Mouse (Mus musculus) G1E (cell line): Measurements from ENCODE around the gene Il11ra1. TPM values are rescaled to one million over a fixed set of nuclear protein-coding genes. Genes with fewer than 3 reads are reported as not detected.
A peak's percentile ranks its signal among the peaks of the same experiment; 100 is the strongest.

Experiments
- ATAC-seq: 2 replicates; pipeline ENCODE4 v1.8.0; 2016; ENCODE audit warnings: mild to moderate bottlenecking; ENCODE audit not compliant: insufficient number of reproducible peaks, poor library complexity, low FRiP score, severe bottlenecking; ENCODE audit errors: extremely low read depth
- DNase-seq: peaks from one replicate; pipeline ENCODE4 v3.0.0; 2012; ENCODE audit warnings: low spot score
- H3K27me3 ChIP-seq: 2 replicates; pipeline ENCODE4 v1.6.1; 2012; ENCODE audit warnings: mild to moderate bottlenecking, low read length, inconsistent platforms; ENCODE audit not compliant: insufficient read depth
- H3K36me3 ChIP-seq: replicated peaks from 2 replicates; pipeline ENCODE3; 2012; ENCODE audit warnings: mild to moderate bottlenecking, inconsistent platforms
- H3K4me1 ChIP-seq: 2 replicates; pipeline ENCODE4 v1.6.1; 2012; ENCODE audit warnings: low read depth, low read length, inconsistent platforms, mixed read lengths; ENCODE audit not compliant: insufficient read depth
- H3K4me3 ChIP-seq: 2 replicates; pipeline ENCODE4 v1.5.1; 2012; ENCODE audit warnings: low read depth, mild to moderate bottlenecking, inconsistent platforms, low read length, moderate library complexity, mixed read lengths
- H3K9me3 ChIP-seq: replicated peaks from 2 replicates; pipeline ENCODE4 v1.6.1; 2012; ENCODE audit warnings: inconsistent platforms
- CTCF ChIP-seq: IDR thresholded peaks from 2 replicates; pipeline ENCODE4 v1.5.1; 2012; ENCODE audit warnings: low read depth, low read length, inconsistent platforms, mixed read lengths
- GATA1 ChIP-seq: IDR thresholded peaks from 2 replicates; pipeline ENCODE4 v1.6.1; 2012; ENCODE audit warnings: borderline replicate concordance, low read length, inconsistent platforms, mixed read lengths
- GATA2 ChIP-seq: IDR thresholded peaks from 2 replicates; pipeline ENCODE4 v1.6.1; 2012; ENCODE audit warnings: low read depth, low read length, inconsistent platforms, borderline replicate concordance
- POLR2AphosphoS5 ChIP-seq: IDR thresholded peaks from 2 replicates; pipeline ENCODE4 v1.6.1; 2012; ENCODE audit warnings: low read depth, low read length, inconsistent platforms; ENCODE audit not compliant: insufficient replicate concordance
- TAL1 ChIP-seq: conservative IDR thresholded peaks from 2 replicates; pipeline ENCODE4 v1.6.1; 2012; ENCODE audit warnings: low read depth, low read length, inconsistent platforms, mixed read lengths
- polyA plus RNA-seq: library from polyadenylated mRNA; stranded (reverse); fragments of >175 nt; gene quantifications from 2 replicates; pipeline ENCODE4 v1.2.3, GENCODE M21; 2012
- total RNA-seq, 2 experiments: library from RNA; stranded (forward) in 1 of 2; stranded (reverse) in 1 of 2; fragments of 200-1000 nt in 1 of 2; fragments of >200 nt in 1 of 2; fragmentation: Nextera tagmentation in 1 of 2; gene quantifications; 2 replicates each; pipeline ENCODE4 v1.2.3; 2014 to 2017

Gene Il11ra1
- total and polyA plus RNA-seq, 3 experiments = 3.4 to 18.5 (median 4.6) TPM

- Histone ChIP-seq H3K4me1 (peaks cover 29% of the 10 kb centered on the region), H3K9me3 (no peaks in the 10 kb centered on the region), H3K36me3 (peaks cover 29% of the 10 kb centered on the region), H3K27me3 (peaks cover 25% of the 10 kb centered on the region), H3K4me3 (peak within 1 kb of the TSS; percentile 82)
- DNase-seq (peak; percentile 95), ATAC-seq (peak; percentile 99)
- TF ChIP-seq GATA2 (no peak), TAL1 (no peak), CTCF (no peak), POLR2AphosphoS5 (no peak), GATA1 (no peak)
Measured at GRCm38 (mm10) chr4:41722918-41723351, 23.1 kb downstream of the Il11ra1 start, which contains the start of gene Dctn3. TSS of gene Dctn3 (minus strand) at chr4:41723170.

GRCm38 (mm10) chr4:41726826-41727621 is 27.2 kb downstream of the Il11ra1 start:
- Histone ChIP-seq H3K4me3 (no peak overlapping the region), H3K4me1 (peaks cover 26% of the 10 kb centered on the region), H3K27me3 (peaks cover 62% of the 10 kb centered on the region), H3K36me3 (no peaks in the 10 kb centered on the region), H3K9me3 (no peaks in the 10 kb centered on the region)
- TF ChIP-seq TAL1 = no peak
- no peak for TF ChIP-seq CTCF
- no peak for TF ChIP-seq GATA1
- TF ChIP-seq GATA2 = no peak
- no peak for TF ChIP-seq POLR2AphosphoS5
- no peak for DNase-seq
- no peak for ATAC-seq

- Histone ChIP-seq H3K9me3 (no peaks in the 10 kb centered on the region), H3K36me3 (no peaks in the 10 kb centered on the region), H3K27me3 (peaks cover 73% of the 10 kb centered on the region), H3K4me1 (peaks cover 13% of the 10 kb centered on the region), H3K4me3 (no peak within 1 kb of the TSS; the same call in 1 of the 2 replicates)
- DNase-seq = no peak
- TF ChIP-seq GATA1 = no peak
- no peak for TF ChIP-seq CTCF
- no peak for TF ChIP-seq TAL1
- no peak for TF ChIP-seq GATA2
- no peak for TF ChIP-seq POLR2AphosphoS5
- ATAC-seq = no peak
Measured at GRCm38 (mm10) chr4:41731052-41731765, 31.4 kb downstream of the Il11ra1 start, which contains the start of gene Arid3c. TSS of gene Arid3c (minus strand) at chr4:41731142.

GRCm38 (mm10) chr4:41737602-41738255 is 37.9 kb downstream of the Il11ra1 start:
- peak; percentile 46; the same call in 1 of the 2 replicates for ATAC-seq
- H3K4me3 ChIP-seq = no peak overlapping the region
- H3K4me1 ChIP-seq = peaks cover 38% of the 10 kb centered on the region
- peaks cover 24% of the 10 kb centered on the region for H3K36me3 ChIP-seq
- no peaks in the 10 kb centered on the region for H3K9me3 ChIP-seq
- H3K27me3 ChIP-seq = peaks cover 15% of the 10 kb centered on the region
- peak; percentile 40 for TF ChIP-seq CTCF
- no peak for TF ChIP-seq TAL1
- DNase-seq = peak; percentile 60

- H3K4me1 ChIP-seq = peaks cover 38% of the 10 kb centered on the region
- no peak for ATAC-seq
- peaks cover 24% of the 10 kb centered on the region for H3K36me3 ChIP-seq
- no peaks in the 10 kb centered on the region for H3K9me3 ChIP-seq
- no peak overlapping the region for H3K4me3 ChIP-seq
- TF ChIP-seq POLR2AphosphoS5 (no peak), TAL1 (no peak), GATA1 (no peak), CTCF (no peak), GATA2 (no peak)
- DNase-seq = no peak
- peaks cover 10% of the 10 kb centered on the region for H3K27me3 ChIP-seq
Measured at GRCm38 (mm10) chr4:41738256-41738603, 38.4 kb downstream of the Il11ra1 start.

- no peak for TF ChIP-seq POLR2AphosphoS5
- no peak for TF ChIP-seq TAL1
- TF ChIP-seq GATA1 = no peak
- TF ChIP-seq GATA2 = no peak
- no peak for TF ChIP-seq CTCF
- ATAC-seq (no peak), DNase-seq (no peak)
- Histone ChIP-seq H3K9me3 (no peaks in the 10 kb centered on the region), H3K27me3 (peaks cover 8% of the 10 kb centered on the region), H3K4me3 (no peak overlapping the region), H3K4me1 (peaks cover 38% of the 10 kb centered on the region), H3K36me3 (peaks cover 24% of the 10 kb centered on the region)
Measured at GRCm38 (mm10) chr4:41739260-41739659, 39.5 kb downstream of the Il11ra1 start.
